Mouse (Mus musculus) c-Kit-negative CD71-positive TER-119-positive erythroid progenitor cells, embryonic 14.5 days (primary cell): Measurements from ENCODE around the gene Chrd.

Experiments used
- DNase-seq: peaks from one replicate; pipeline ENCODE4 v3.0.0-alpha.2; 2013; ENCODE audit warnings: low read depth, low spot score

Chrd gene

GRCm38 (mm10) chr16:20733731-20734730 lies 1.1 kb downstream of the Chrd start, which contains the start of gene Thpo:
Gene Thpo (minus strand): TSS chr16:20734511.
- no peak for DNase-seq

GRCm38 (mm10) chr16:20735651-20736050 lies 2.7 kb downstream of the Chrd start:
- DNase-seq: no peak

GRCm38 (mm10) chr16:20736168-20736567 lies 3.2 kb downstream of the Chrd start:
- no peak for DNase-seq

GRCm38 (mm10) chr16:20736823-20737222 lies 3.9 kb downstream of the Chrd start:
- no peak for DNase-seq

GRCm38 (mm10) chr16:20739845-20740244 lies 6.9 kb downstream of the Chrd start:
- DNase-seq: no peak

GRCm38 (mm10) chr16:20746641-20747040 lies 13.7 kb downstream of the Chrd start:
- no peak for DNase-seq

GRCm38 (mm10) chr16:20750518-20750917 lies 17.6 kb downstream of the Chrd start:
- no peak for DNase-seq

GRCm38 (mm10) chr16:20756052-20756451 lies 23.1 kb downstream of the Chrd start:
- no peak for DNase-seq

- no peak for DNase-seq
These were observed 24.5 kb downstream of the Chrd start for GRCm38 (mm10) chr16:20757385-20757784.

GRCm38 (mm10) chr16:20761681-20762080 lies 28.8 kb downstream of the Chrd start:
- no peak for DNase-seq

- DNase-seq: peak; percentile 35
These were observed 32.3 kb downstream of the Chrd start for GRCm38 (mm10) chr16:20765244-20765643.

GRCm38 (mm10) chr16:20775021-20775420 lies 42.1 kb downstream of the Chrd start:
- no peak for DNase-seq

- no peak for DNase-seq
These were observed 46.9 kb downstream of the Chrd start for GRCm38 (mm10) chr16:20779846-20780245.

- DNase-seq: no peak
These were observed 48.2 kb downstream of the Chrd start for GRCm38 (mm10) chr16:20781101-20781630.

- DNase-seq: no peak
These were observed 51.0 kb downstream of the Chrd start for GRCm38 (mm10) chr16:20783891-20784290.

- DNase-seq: no peak
These were observed 51.8 kb downstream of the Chrd start for GRCm38 (mm10) chr16:20784754-20785153.

- DNase-seq: no peak
These were observed 53.6 kb downstream of the Chrd start for GRCm38 (mm10) chr16:20786556-20786955.

- DNase-seq: no peak
These were observed 58.9 kb downstream of the Chrd start for GRCm38 (mm10) chr16:20791803-20792202.
